Mouse (Mus musculus) lung, embryonic 16.5 days (tissue): ENCODE data around the gene Cdkal1. TPM values are rescaled to one million over a fixed set of nuclear protein-coding genes. Genes with fewer than 3 reads are reported as not detected.

ENCODE experiments used
- ATAC-seq: fragments of 200-750 bp; cut with Nextera tagmentation; 2 replicates; pipeline ENCODE4 v1.8.0; 2017; ENCODE audit warnings: low read depth, mild to moderate bottlenecking, moderate library complexity
- H3K27ac ChIP-seq: fragments of 300-500 bp; sonication (generic); 2 replicates; pipeline ENCODE4 v1.5.1; 2014; ENCODE audit warnings: mild to moderate bottlenecking, control low read depth, low read length
- H3K27me3 ChIP-seq: fragments of 300-500 bp; sonication (generic); 2 replicates; pipeline ENCODE4 v1.6.1; 2014; ENCODE audit warnings: low read depth, low read length, mixed read lengths; ENCODE audit not compliant: control insufficient read depth, insufficient read depth
- H3K36me3 ChIP-seq: fragments of 300-500 bp; sonication (generic); 2 replicates; pipeline ENCODE4 v1.6.1; 2014; ENCODE audit warnings: low read length; ENCODE audit not compliant: control insufficient read depth, insufficient read depth
- H3K4me1 ChIP-seq: fragments of 300-500 bp; sonication (generic); replicated peaks from 2 replicates; pipeline ENCODE4 v1.6.1; 2014; ENCODE audit warnings: low read length, mixed read lengths; ENCODE audit not compliant: control insufficient read depth, insufficient read depth
- H3K4me2 ChIP-seq: fragments of 300-500 bp; sonication (generic); 2 replicates; pipeline ENCODE4 v1.6.1; 2014; ENCODE audit warnings: low read depth, low read length, control low read depth
- H3K4me3 ChIP-seq: fragments of 300-500 bp; sonication (generic); 2 replicates; pipeline ENCODE4 v1.5.1; 2014; ENCODE audit warnings: mild to moderate bottlenecking, low read length, control low read depth
- H3K9ac ChIP-seq: fragments of 300-500 bp; sonication (generic); 2 replicates; pipeline ENCODE4 v1.6.1; 2014; ENCODE audit warnings: low read length, control low read depth
- H3K9me3 ChIP-seq: fragments of 300-500 bp; sonication (generic); 2 replicates; pipeline ENCODE4 v1.6.1; 2016; ENCODE audit warnings: low read length; ENCODE audit not compliant: control insufficient read depth
- WGBS: fragments of 180-500 bp; shearing (Covaris S2); extraction: QIAGEN DNeasy Blood & Tissue Kit; methylation state at CpG from one replicate; pipeline ENCODE4 v1.1.7; 2014; 5-methylcytosine and 5-hydroxymethylcytosine counted together
- polyA plus RNA-seq: library from polyadenylated mRNA; unstranded; fragments of >200 nt; fragmentation: Nextera tagmentation; extraction: Ambion mirVana; gene quantifications from 2 replicates; pipeline ENCODE4 v1.2.1, GENCODE M21; 2015

The Cdkal1 gene
- polyA plus RNA-seq, 1 experiment from 2014 or later, result 32.1 TPM

DNA sequence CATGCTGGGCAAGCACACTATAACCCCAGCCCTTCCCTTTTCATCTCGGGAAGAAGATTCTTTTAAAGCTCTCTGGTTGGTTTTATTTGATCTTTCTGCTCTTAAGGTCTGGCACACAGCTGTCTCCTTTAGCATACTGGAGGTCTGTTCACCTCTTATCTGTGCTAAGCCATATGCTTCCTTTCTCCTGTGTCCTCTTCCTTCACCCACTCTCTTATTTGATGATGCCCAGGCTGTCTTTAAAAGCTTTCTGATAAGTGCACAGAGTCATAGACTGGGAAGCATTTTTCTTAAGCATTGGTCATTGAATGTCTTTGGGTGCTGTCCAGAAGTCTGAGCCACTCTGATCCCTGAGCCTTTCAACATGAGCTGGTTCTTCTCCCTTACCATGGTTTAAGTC lies 397.1 kb downstream of the Cdkal1 start:
- 17% methylated on average over 1 of the region's 1 CpGs for WGBS
- no peaks in the 10 kb centered on the region for H3K9me3 ChIP-seq
- no peak for ATAC-seq

DNA sequence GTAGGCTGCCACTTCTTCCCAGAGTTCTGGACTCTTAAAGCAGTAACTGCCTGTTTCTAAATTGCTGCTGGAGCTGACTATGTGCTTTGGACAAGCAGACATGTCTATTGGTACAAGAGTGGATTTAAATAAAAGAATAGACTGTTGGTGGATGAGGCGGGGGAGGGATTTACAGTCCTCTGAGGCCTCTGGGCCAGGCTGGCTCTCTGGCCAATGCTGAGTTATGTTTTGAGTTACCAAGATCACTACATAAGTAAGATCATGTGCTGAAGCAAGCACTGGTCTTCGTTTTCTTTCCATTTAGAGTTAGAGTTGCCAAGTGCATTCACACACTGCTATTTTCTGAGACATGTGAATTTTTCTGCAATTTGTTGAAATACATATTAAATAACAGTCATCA lies 418.4 kb downstream of the Cdkal1 start:
- Histone ChIP-seq H3K27me3 (no peaks in the 10 kb centered on the region), H3K27ac (no peak overlapping the region), H3K4me1 (no peaks in the 10 kb centered on the region), H3K9ac (no peak overlapping the region), H3K36me3 (no peaks in the 10 kb centered on the region), H3K4me3 (no peak overlapping the region), H3K4me2 (no peak overlapping the region), H3K9me3 (no peaks in the 10 kb centered on the region)
- WGBS, result 81% methylated on average over 2 of the region's 2 CpGs
- ATAC-seq, result no peak

More for the DNA sequence above, 397.1 kb downstream of the Cdkal1 start:
- no peak overlapping the region for H3K27ac ChIP-seq
- H3K9ac ChIP-seq, result no peak overlapping the region
- H3K27me3 ChIP-seq, result no peaks in the 10 kb centered on the region
- no peak overlapping the region for H3K4me3 ChIP-seq
- H3K4me2 ChIP-seq, result no peak overlapping the region
- H3K4me1 ChIP-seq, result no peaks in the 10 kb centered on the region
- no peaks in the 10 kb centered on the region for H3K36me3 ChIP-seq

- no peak overlapping the region for H3K9ac ChIP-seq
- no peak overlapping the region for H3K27ac ChIP-seq
- H3K4me1 ChIP-seq, result no peaks in the 10 kb centered on the region
- no peak overlapping the region for H3K4me2 ChIP-seq
- H3K36me3 ChIP-seq, result 0 out of 2 replicates have a peak, but pooled peaks cover 2% of the 10 kb centered on the region
- no peaks in the 10 kb centered on the region for H3K9me3 ChIP-seq
- 62% methylated on average over 4 of the region's 4 CpGs for WGBS
- ATAC-seq, result no peak
- H3K27me3 ChIP-seq, result no peaks in the 10 kb centered on the region
- H3K4me3 ChIP-seq, result no peak overlapping the region
Observed at GRCm38 (mm10) chr13:29434726-29435125, 420.7 kb downstream of the Cdkal1 start.

- ATAC-seq, result no peak
- Histone ChIP-seq H3K4me1 (no peaks in the 10 kb centered on the region), H3K4me2 (no peak overlapping the region), H3K36me3 (0 out of 2 replicates have a peak, but pooled peaks cover 2% of the 10 kb centered on the region), H3K27ac (no peak overlapping the region), H3K9me3 (no peaks in the 10 kb centered on the region), H3K27me3 (no peaks in the 10 kb centered on the region), H3K9ac (no peak overlapping the region), H3K4me3 (no peak overlapping the region)
- 30% methylated on average over 4 of the region's 4 CpGs for WGBS
Observed at GRCm38 (mm10) chr13:29430919-29431318, 424.6 kb downstream of the Cdkal1 start.

GRCm38 (mm10) chr13:29429877-29430276 lies 425.6 kb downstream of the Cdkal1 start:
- H3K9me3 ChIP-seq, result no peaks in the 10 kb centered on the region
- H3K27me3 ChIP-seq, result no peaks in the 10 kb centered on the region
- 0 out of 2 replicates have a peak, but pooled peaks cover 2% of the 10 kb centered on the region for H3K36me3 ChIP-seq
- no peak overlapping the region for H3K4me2 ChIP-seq
- no peaks in the 10 kb centered on the region for H3K4me1 ChIP-seq
- H3K4me3 ChIP-seq, result no peak overlapping the region
- WGBS, result 81% methylated on average over 4 of the region's 4 CpGs
- H3K27ac ChIP-seq, result no peak overlapping the region
- no peak for ATAC-seq
- H3K9ac ChIP-seq, result no peak overlapping the region

DNA sequence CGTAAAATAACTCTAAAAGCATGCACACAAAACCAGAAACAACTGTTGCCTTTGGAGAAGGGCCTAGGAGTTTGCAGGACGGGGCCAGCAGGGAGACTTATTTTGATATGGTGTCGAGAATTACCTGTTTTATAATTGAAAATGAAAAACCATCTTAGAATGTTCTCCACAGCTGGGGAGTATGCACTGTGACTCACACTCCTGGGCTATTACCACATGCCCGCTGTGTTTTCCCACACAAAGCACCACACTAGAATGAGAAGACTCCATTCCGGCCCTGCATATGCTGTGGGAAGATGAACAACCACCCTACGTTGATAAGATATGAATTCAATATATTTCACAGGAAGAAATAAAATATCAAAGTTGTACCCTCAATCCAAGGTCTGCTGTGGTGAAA lies 426.3 kb downstream of the Cdkal1 start:
- WGBS, result 89% methylated on average over 6 of the region's 6 CpGs
- Histone ChIP-seq H3K36me3 (0 out of 2 replicates have a peak, but pooled peaks cover 2% of the 10 kb centered on the region), H3K9me3 (no peaks in the 10 kb centered on the region), H3K4me2 (no peak overlapping the region), H3K4me1 (no peaks in the 10 kb centered on the region), H3K27ac (no peak overlapping the region), H3K27me3 (no peaks in the 10 kb centered on the region), H3K9ac (no peak overlapping the region), H3K4me3 (no peak overlapping the region)
- no peak for ATAC-seq

- WGBS, result 40% methylated on average over 8 of the region's 8 CpGs
Observed at GRCm38 (mm10) chr13:29416450-29417136, 438.9 kb downstream of the Cdkal1 start.

GRCm38 (mm10) chr13:29415967-29416366 lies 439.5 kb downstream of the Cdkal1 start:
- H3K36me3 ChIP-seq, result no peaks in the 10 kb centered on the region
- no peak for ATAC-seq
- no peak overlapping the region for H3K4me3 ChIP-seq
- no peaks in the 10 kb centered on the region for H3K27me3 ChIP-seq
- H3K4me2 ChIP-seq, result no peak overlapping the region
- H3K9ac ChIP-seq, result no peak overlapping the region
- no peaks in the 10 kb centered on the region for H3K9me3 ChIP-seq
- no peaks in the 10 kb centered on the region for H3K4me1 ChIP-seq
- no peak overlapping the region for H3K27ac ChIP-seq
- WGBS, result 66% methylated on average over 2 of the region's 2 CpGs

More at GRCm38 (mm10) chr13:29416450-29417136, 438.9 kb downstream of the Cdkal1 start:
- no peak overlapping the region for H3K9ac ChIP-seq
- no peaks in the 10 kb centered on the region for H3K9me3 ChIP-seq
- no peak overlapping the region for H3K4me2 ChIP-seq
- H3K27me3 ChIP-seq, result no peaks in the 10 kb centered on the region
- no peak for ATAC-seq
- H3K36me3 ChIP-seq, result no peaks in the 10 kb centered on the region
- no peak overlapping the region for H3K4me3 ChIP-seq
- no peak overlapping the region for H3K27ac ChIP-seq
- no peaks in the 10 kb centered on the region for H3K4me1 ChIP-seq

- Histone ChIP-seq H3K9ac (no peak overlapping the region), H3K4me3 (no peak overlapping the region), H3K4me2 (no peak overlapping the region), H3K9me3 (no peaks in the 10 kb centered on the region), H3K27ac (no peak overlapping the region), H3K4me1 (no peaks in the 10 kb centered on the region), H3K36me3 (no peaks in the 10 kb centered on the region), H3K27me3 (no peaks in the 10 kb centered on the region)
- ATAC-seq, result no peak
- WGBS, result 68% methylated on average over 6 of the region's 6 CpGs
Observed at GRCm38 (mm10) chr13:29414878-29415277, 440.6 kb downstream of the Cdkal1 start.
